Mouse (Mus musculus): ENCODE measurements around the gene Bbs1.
A peak's percentile ranks its signal among the peaks of the same experiment; 100 is the strongest.
"Not testable (repeated sequence)": the region's sequence is repeated elsewhere in the genome, so short reads cannot be mapped to it uniquely, and the experiment has no call there.

Gene Bbs1

DNA sequence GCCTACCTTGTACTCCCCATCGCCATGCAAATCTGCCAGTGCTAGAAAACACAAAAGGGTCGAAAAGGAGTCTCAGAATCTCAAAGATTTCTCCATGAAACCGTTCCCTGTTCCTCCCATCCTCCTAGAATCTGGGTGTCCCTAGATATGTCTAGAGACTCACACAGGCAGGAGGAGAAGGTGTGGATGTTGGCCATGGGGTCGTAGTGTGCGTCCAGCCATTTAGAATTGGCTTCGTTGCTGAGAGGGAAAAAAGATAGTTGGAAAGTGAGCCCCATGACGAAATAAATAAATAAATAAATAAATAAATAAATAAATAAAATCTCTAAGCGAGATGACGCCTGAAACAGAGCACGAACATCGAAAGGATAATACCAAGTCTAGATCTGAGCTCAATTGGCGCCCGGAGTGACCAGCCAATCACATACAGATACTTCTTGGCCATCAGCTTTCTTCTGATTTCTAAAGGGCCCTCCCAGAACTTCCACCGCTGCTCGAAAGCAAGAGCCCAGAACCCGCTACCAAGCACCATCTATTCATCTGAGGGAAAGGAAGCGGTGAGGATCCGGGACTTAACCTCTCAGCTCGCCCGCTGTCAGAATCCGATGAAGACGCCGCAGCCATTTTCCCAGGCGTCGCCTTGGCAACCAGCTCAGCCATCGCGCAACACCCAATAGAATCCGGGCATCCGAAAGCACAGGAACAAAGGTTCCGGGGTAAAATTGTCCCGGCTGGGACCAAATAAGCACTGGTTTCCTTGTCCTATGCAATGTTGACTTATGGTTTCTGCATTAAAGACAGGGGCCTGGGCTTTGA lies at the start of gene Bbs1:
TSS of gene Bbs1 (minus strand) at position 650 of the 816 bp plus-strand sequence.
- TF ChIP-seq POU5F1 (IDR thresholded peaks at IDR 0.05; ENCODE audit: borderline replicate concordance, low read length): no peak
- TF ChIP-seq NANOG (IDR thresholded peaks at IDR 0.05; ENCODE audit: borderline replicate concordance, low read length): no peak
- TF ChIP-seq CTCF (conservative IDR thresholded peaks at IDR 0.05; ENCODE audit: low read length): no peak
- Histone ChIP-seq H3K9me3 (ENCODE audit: low read length) (no peaks in the 10 kb centered on the region), H3K36me3 (ENCODE audit: insufficient read depth, low read length) (peaks cover 56% of the 10 kb centered on the region), H3K4me1 (replicated peaks; ENCODE audit: low read depth, low read length) (peaks cover 21% of the 10 kb centered on the region), H3K27me3 (ENCODE audit: insufficient read depth, low read length) (no peaks in the 10 kb centered on the region), H3K4me3 (replicated peaks; ENCODE audit: low read length) (peak within 1 kb of the TSS; percentile 86)

DNA sequence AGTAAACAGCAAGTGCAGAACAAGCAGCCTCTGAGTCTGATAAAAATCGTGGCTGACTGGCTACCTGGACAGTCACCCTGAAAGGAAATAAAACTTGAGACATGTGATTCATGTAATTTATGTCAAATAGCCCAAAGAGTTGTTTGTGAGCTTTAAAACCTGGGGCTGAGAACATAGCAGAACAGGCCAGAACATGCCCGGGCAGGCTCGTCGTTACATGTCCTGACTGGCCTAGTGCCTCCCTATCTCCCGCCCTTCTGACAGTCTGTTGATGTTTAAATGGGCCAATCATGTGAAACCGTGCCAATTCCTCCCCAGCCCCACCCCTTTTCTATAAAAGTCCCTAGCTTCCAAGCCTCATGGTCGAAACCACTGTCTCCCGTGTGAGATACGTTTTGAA lies 42.2 kb upstream of the Bbs1 start:
- not testable (repeated sequence) for H3K36me3 ChIP-seq (ENCODE audit: insufficient read depth, low read length); H3K4me3 ChIP-seq (replicated peaks; ENCODE audit: low read length); H3K27me3 ChIP-seq (ENCODE audit: insufficient read depth, low read length)
- Histone ChIP-seq H3K9me3 (ENCODE audit: low read length) (peaks cover 29% of the 10 kb centered on the region), H3K4me1 (replicated peaks; ENCODE audit: low read depth, low read length) (peaks cover 33% of the 10 kb centered on the region)

DNA sequence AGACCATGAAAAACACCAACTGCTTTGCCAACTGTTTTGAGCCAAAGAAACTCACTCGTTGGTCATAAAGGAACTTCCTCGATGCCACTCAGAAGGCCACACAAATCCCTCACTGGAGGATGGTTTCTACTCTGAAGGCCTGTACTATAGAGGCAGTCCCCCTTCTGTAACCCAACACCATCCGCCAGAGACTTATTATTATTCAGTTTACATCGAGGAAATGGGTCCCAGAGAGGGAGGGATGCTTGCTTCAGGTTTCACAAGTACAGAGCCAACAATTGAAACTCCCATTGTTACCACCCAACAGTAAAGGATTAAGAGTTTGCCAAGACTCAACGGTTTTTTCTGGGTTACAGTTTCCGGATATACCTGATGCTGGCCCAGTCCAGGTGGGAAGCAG lies 39.1 kb upstream of the Bbs1 start:
- H3K27me3 ChIP-seq (ENCODE audit: insufficient read depth, low read length): peaks cover 13% of the 10 kb centered on the region
- H3K36me3 ChIP-seq (ENCODE audit: insufficient read depth, low read length): no peaks in the 10 kb centered on the region
- H3K4me3 ChIP-seq (replicated peaks; ENCODE audit: low read length): peak overlapping the region; percentile 60
- TF ChIP-seq CTCF (conservative IDR thresholded peaks at IDR 0.05; ENCODE audit: low read length): no peak
- no peak for TF ChIP-seq POU5F1 (IDR thresholded peaks at IDR 0.05; ENCODE audit: borderline replicate concordance, low read length)
- TF ChIP-seq NANOG (IDR thresholded peaks at IDR 0.05; ENCODE audit: borderline replicate concordance, low read length): no peak
- peaks cover 29% of the 10 kb centered on the region for H3K9me3 ChIP-seq (ENCODE audit: low read length)
- H3K4me1 ChIP-seq (replicated peaks; ENCODE audit: low read depth, low read length): peaks cover 51% of the 10 kb centered on the region

DNA sequence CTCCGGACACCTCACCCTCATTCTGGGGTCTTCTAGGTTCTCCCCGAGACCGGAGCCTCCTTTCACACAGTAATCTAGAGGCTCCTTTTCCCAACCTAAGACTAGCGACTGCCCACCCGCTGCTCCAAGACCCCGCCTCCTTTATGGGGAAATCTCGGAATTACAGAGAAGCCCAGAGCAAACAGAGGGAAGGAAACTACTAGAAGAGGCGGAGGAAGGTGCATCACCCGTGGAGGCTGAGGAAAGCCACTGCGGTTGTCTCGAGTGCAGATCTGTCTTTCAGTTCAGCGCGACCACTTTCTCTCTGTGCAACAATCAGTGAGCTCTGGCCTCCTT lies 36.8 kb upstream of the Bbs1 start:
- Histone ChIP-seq H3K4me1 (replicated peaks; ENCODE audit: low read depth, low read length) (peaks cover 53% of the 10 kb centered on the region), H3K4me3 (replicated peaks; ENCODE audit: low read length) (peak overlapping the region; percentile 82), H3K27me3 (ENCODE audit: insufficient read depth, low read length) (peaks cover 20% of the 10 kb centered on the region), H3K9me3 (ENCODE audit: low read length) (peaks cover 12% of the 10 kb centered on the region), H3K36me3 (ENCODE audit: insufficient read depth, low read length) (no peaks in the 10 kb centered on the region)
- TF ChIP-seq POU5F1 (IDR thresholded peaks at IDR 0.05; ENCODE audit: borderline replicate concordance, low read length) (no peak), NANOG (IDR thresholded peaks at IDR 0.05; ENCODE audit: borderline replicate concordance, low read length) (no peak), CTCF (conservative IDR thresholded peaks at IDR 0.05; ENCODE audit: low read length) (no peak)

DNA sequence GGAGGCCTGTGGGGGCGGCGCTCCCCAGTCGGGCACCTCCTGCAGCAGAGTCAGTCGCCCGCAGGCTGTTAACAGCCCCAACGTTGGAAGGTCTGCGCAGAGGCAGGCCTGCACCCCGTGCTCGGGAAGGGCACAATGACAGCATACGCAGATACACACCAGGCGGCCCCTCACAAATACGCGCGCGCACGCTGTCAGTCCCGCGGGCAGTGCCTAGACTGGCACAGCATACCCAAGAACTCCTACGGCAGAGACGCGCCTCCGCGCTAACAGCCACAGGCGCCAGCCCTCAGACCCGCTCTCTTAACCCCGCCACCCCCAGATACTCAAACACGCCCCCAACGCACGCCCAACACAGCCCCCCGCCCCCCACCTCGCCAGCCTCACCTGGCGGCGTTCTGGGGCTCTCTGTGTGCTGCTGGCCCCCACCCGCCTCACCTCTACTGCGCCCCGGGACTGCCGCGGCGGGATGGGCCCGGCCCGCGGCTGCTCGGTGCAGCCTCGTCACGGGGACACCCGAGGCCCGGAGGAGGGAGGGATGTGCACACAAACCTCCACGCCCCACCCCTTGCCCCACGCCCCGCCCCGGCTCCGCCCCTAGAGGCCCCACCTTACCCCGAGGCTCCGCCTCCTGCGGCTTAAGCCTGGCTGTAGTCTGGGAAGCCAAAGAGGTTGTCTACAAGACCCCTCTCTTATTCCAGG lies 36.3 kb upstream of the Bbs1 start, which contains the start of gene Peli3:
TSS of gene Peli3 (minus strand) at position 577 of the 702 bp plus-strand sequence.
- Histone ChIP-seq H3K36me3 (ENCODE audit: insufficient read depth, low read length) (no peaks in the 10 kb centered on the region), H3K9me3 (ENCODE audit: low read length) (peaks cover 7% of the 10 kb centered on the region), H3K27me3 (ENCODE audit: insufficient read depth, low read length) (peaks cover 23% of the 10 kb centered on the region), H3K4me3 (replicated peaks; ENCODE audit: low read length) (peak within 1 kb of the TSS; percentile 82), H3K4me1 (replicated peaks; ENCODE audit: low read depth, low read length) (peaks cover 55% of the 10 kb centered on the region)
- TF ChIP-seq CTCF (conservative IDR thresholded peaks at IDR 0.05; ENCODE audit: low read length) (no peak), NANOG (IDR thresholded peaks at IDR 0.05; ENCODE audit: borderline replicate concordance, low read length) (no peak)

DNA sequence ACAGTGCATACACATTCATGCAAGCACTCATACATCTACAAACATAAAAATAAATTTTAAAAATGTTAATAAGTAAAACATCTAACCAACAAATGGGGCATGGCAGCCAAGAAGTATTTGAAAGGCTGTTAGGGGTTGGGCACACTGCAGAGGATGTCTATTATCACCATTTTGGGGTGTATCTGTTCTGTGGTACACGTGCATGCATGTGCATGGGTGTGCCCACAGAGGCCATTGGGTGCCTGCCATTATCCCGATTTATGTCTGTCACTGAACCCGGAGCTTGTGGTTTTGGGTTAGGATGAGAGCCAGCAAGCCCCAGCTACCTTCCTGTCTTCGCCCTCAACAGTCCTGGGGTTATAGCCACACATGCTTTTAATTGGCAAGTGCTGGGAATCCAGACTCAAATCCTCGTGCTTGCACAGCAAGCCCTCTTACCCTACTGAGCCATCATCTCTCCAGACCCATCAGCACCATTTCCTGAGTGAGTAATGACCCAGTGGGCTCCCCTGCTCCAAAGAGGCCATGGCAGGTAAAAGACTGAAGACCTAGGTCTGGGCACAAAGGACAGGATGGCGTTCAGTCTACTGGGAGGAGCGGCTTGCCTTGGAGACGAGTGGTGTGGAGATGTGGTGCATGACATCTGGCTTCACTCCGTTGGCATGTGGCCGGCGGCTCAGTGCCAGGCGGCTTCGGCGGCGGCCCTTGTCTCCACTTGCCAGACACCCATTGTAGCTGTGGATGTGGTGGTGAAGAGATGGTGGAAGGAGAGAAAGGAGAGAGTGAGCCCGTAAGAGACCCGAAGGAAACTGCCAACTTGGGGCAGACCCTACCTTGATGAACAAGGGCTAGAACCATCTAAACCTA lies 31.2 kb upstream of the Bbs1 start:
- H3K36me3 ChIP-seq (ENCODE audit: insufficient read depth, low read length): no peaks in the 10 kb centered on the region; the same call in 1 of the 2 replicates
- TF ChIP-seq NANOG (IDR thresholded peaks at IDR 0.05; ENCODE audit: borderline replicate concordance, low read length) (no peak), CTCF (conservative IDR thresholded peaks at IDR 0.05; ENCODE audit: low read length) (no peak), POU5F1 (IDR thresholded peaks at IDR 0.05; ENCODE audit: borderline replicate concordance, low read length) (no peak)
- H3K27me3 ChIP-seq (ENCODE audit: insufficient read depth, low read length): peaks cover 25% of the 10 kb centered on the region
- peaks cover 30% of the 10 kb centered on the region for H3K4me1 ChIP-seq (replicated peaks; ENCODE audit: low read depth, low read length)
- H3K4me3 ChIP-seq (replicated peaks; ENCODE audit: low read length): peak overlapping the region; percentile 35
- H3K9me3 ChIP-seq (ENCODE audit: low read length): no peaks in the 10 kb centered on the region

DNA sequence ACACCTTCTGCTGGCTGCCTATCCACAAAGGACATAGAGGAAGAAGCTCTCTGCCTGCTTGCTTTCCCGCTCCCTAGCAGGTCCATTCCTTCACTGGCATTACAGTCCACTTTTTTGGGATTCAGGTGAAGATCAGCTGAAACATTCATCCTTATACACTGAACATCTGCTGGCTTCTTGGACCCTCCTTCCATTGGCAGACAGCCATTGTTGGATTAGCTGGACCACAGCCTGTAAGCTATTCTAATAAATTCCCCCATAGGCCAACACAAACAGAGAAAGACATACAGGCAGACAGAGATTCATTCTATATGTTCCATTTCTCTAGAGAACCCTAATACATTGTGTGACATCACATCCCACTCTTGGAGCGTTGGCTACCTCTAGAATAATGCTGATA lies 30.5 kb upstream of the Bbs1 start:
- no peak overlapping the region for H3K4me3 ChIP-seq (replicated peaks; ENCODE audit: low read length)
- H3K9me3 ChIP-seq (ENCODE audit: low read length): no peaks in the 10 kb centered on the region
- H3K4me1 ChIP-seq (replicated peaks; ENCODE audit: low read depth, low read length): peaks cover 32% of the 10 kb centered on the region
- TF ChIP-seq NANOG (IDR thresholded peaks at IDR 0.05; ENCODE audit: borderline replicate concordance, low read length) (no peak), CTCF (conservative IDR thresholded peaks at IDR 0.05; ENCODE audit: low read length) (no peak), POU5F1 (IDR thresholded peaks at IDR 0.05; ENCODE audit: borderline replicate concordance, low read length) (no peak)
- peaks cover 31% of the 10 kb centered on the region for H3K27me3 ChIP-seq (ENCODE audit: insufficient read depth, low read length)
- H3K36me3 ChIP-seq (ENCODE audit: insufficient read depth, low read length): no peaks in the 10 kb centered on the region; the same call in 1 of the 2 replicates

DNA sequence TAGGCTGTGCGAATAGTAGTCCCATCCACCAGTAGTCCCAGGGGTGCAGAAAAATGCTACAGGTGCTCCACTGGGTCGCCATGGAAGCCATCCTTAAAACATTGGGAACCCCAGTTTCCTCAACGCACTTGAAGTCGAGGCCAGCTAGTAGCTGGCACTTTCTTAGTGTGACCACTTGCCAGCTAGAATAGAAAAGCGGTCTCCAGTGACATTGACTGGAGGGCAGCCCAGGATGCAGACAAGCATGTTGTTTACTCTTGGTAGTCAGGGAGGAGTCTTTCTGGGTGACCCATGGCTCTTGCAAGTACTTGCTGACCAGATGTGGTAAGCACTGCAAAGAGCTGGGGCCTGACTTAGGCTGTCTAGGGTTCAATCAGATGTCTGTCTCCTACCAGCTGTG lies 22.4 kb upstream of the Bbs1 start:
- TF ChIP-seq POU5F1 (IDR thresholded peaks at IDR 0.05; ENCODE audit: borderline replicate concordance, low read length) (no peak), CTCF (conservative IDR thresholded peaks at IDR 0.05; ENCODE audit: low read length) (no peak), NANOG (IDR thresholded peaks at IDR 0.05; ENCODE audit: borderline replicate concordance, low read length) (no peak)
- no peaks in the 10 kb centered on the region for H3K9me3 ChIP-seq (ENCODE audit: low read length)
- peaks cover 31% of the 10 kb centered on the region for H3K36me3 ChIP-seq (ENCODE audit: insufficient read depth, low read length)
- peaks cover 18% of the 10 kb centered on the region for H3K27me3 ChIP-seq (ENCODE audit: insufficient read depth, low read length)
- H3K4me1 ChIP-seq (replicated peaks; ENCODE audit: low read depth, low read length): peaks cover 61% of the 10 kb centered on the region
- peak overlapping the region; percentile 90 for H3K4me3 ChIP-seq (replicated peaks; ENCODE audit: low read length)

Data from E14TG2a.4 (cell line).